Mouse (Mus musculus): ENCODE results near the gene Vinac1.

DNA sequence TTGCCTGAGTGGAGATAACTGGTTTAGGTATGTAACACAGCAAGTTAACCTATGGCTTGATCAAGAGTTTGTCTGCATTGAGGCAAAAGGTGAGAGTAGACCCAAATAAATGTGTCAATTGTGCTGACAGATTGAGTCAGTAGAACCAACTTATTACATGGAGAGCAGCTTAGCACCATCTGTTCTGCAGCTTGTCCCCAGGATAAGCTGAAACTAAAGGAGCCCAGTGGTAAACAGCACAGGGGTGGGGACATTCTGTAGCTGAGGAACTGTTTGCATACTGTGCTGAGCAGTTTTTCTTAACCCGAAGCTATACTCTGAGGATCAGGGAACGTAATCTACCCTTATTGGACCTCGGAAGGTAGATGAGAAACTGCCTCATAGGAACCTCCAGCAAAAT is 63.2 kb downstream of the Vinac1 start:
- TF ChIP-seq POLR2A (IDR thresholded peaks at IDR 0.05; ENCODE audit: borderline replicate concordance, control insufficient read depth, low read depth, low read length), result no peak
- TF ChIP-seq CTCF (IDR thresholded peaks at IDR 0.05; ENCODE audit: control insufficient read depth, insufficient read depth, low read length), result no peak

Measured in bone marrow, adult 2 months (tissue).